Mouse (Mus musculus) kidney, adult 2 months (tissue): ENCODE results near the gene Mapk7.

Source experiments
- CTCF ChIP-seq: fragments of 200-500 bp; conservative IDR thresholded peaks from 2 replicates; pipeline ENCODE4 v1.5.1; 2011; ENCODE audit warnings: low read depth, mild to moderate bottlenecking, control low read depth, low read length, moderate library complexity, mixed read lengths; ENCODE audit not compliant: insufficient read depth, insufficient read length
- POLR2A ChIP-seq: fragments of 200-500 bp; IDR thresholded peaks from one replicate; pipeline ENCODE4 v1.6.1; 2011; ENCODE audit warnings: low read depth, low read length, control low read depth

GRCm38 (mm10) chr11:61469317-61469917 is 24.8 kb downstream of the Mapk7 start:
- TF ChIP-seq CTCF (no peak), POLR2A (no peak)
